Comparison of ENCODE assay signal across 21 mouse cellular contexts in the genomic region with DNA sequence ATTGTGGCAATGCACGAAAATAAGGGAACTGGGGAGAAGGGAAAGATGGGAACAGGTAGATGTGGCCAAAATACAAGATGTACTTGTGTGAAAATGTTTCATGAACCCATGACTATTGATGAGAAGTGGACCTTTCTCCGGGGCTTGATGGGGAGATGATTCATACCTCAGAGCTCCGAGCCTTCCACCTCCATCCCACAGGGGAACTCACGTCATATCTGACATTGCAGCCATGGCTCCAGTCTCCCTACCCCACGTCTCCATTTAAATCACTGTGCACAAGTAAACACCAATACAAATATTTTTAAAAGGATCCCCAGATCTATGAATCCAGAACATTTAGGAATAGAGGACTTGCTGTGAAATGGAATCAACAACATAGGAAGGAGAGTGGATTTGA. TPM values are rescaled to one million over a fixed set of nuclear protein-coding genes. Genes with fewer than 3 reads are reported as not detected.
DNase-seq lines count a peak whose midpoint lies in the region; ATAC-seq and TF ChIP-seq lines count a peak whose summit lies in the region.
"Had no signal": no experiment of that assay in that cellular context is flagged by ENCODE, and none has a peak within 500 bp of the region (broad histone marks: within the 10 kb centered on the region; RNA-seq: fewer than 3 reads in every experiment).

No protein-coding gene starts in this region.

- no peak overlapping the region for H3K4me3 ChIP-seq in layer of hippocampus, adult 2 months
- no peak overlapping the region for H3K4me3 ChIP-seq in forebrain, postnatal 0 days (ENCODE audit: low read depth, low read length)
- no peak overlapping the region for H3K4me3 ChIP-seq in midbrain, postnatal 0 days (ENCODE audit: low read depth, low read length)
- no peak overlapping the region for H3K4me3 ChIP-seq in intestine, postnatal 0 days (ENCODE audit: low read depth, low read length)
- H3K4me3 ChIP-seq: embryonic facial prominence, embryonic 10.5 days; limb, embryonic 15.5 days had no signal

- H3K9ac ChIP-seq in forebrain, postnatal 0 days = no peak overlapping the region; the same call in 1 of the 2 replicates
- no peak overlapping the region for H3K9ac ChIP-seq in midbrain, postnatal 0 days (replicated peaks; ENCODE audit: low read length, poor library complexity, severe bottlenecking)
- H3K9ac ChIP-seq in intestine, postnatal 0 days (ENCODE audit: low read depth, low read length) = no peak overlapping the region
- H3K9ac ChIP-seq: limb, embryonic 15.5 days; liver, postnatal 0 days had no signal

- peak; percentile 17 for ATAC-seq in forebrain, postnatal 0 days
- ATAC-seq in midbrain, postnatal 0 days (ENCODE audit: low FRiP score) = no peak
- ATAC-seq in intestine, postnatal 0 days = no peak
- ATAC-seq: liver, postnatal 0 days had no signal

- DNase-seq in layer of hippocampus, adult 2 months (ENCODE audit: low spot score in 2 of 2) = no peak
- DNase-seq in layer of hippocampus, postnatal 14 days (ENCODE audit: low spot score in 2 of 2) = no peak
- peak; percentile 23 for DNase-seq in brain, adult 2 months (ENCODE audit: low read depth, low spot score)
- DNase-seq in forebrain, postnatal 0 days = peak; percentile 18
- DNase-seq in midbrain, postnatal 0 days (ENCODE audit: low spot score) = no peak
- no peak for DNase-seq in adrenal gland, postnatal 36 days
- DNase-seq: cerebellum, adult 11-12 months; cerebellum, postnatal 36 days; kidney, adult 9 months; kidney, postnatal 36 days; liver, postnatal 0 days; right cerebral cortex, postnatal 25 days had no signal

- WGBS in forebrain, postnatal 0 days = 70% methylated on average over 5 of the region's 5 CpGs
- 44% methylated on average over 5 of the region's 5 CpGs for WGBS in midbrain, postnatal 0 days
- 69% methylated on average over 5 of the region's 5 CpGs for WGBS in intestine, postnatal 0 days

- no peaks in the 10 kb centered on the region for H3K27me3 ChIP-seq in forebrain, postnatal 0 days (ENCODE audit: insufficient read depth, low read length)
- H3K27me3 ChIP-seq in midbrain, postnatal 0 days (ENCODE audit: insufficient read depth, low read length) = no peaks in the 10 kb centered on the region
- no peaks in the 10 kb centered on the region for H3K27me3 ChIP-seq in intestine, postnatal 0 days (replicated peaks; ENCODE audit: control insufficient read depth, insufficient read depth, low read length)
- H3K27me3 ChIP-seq: limb, embryonic 15.5 days had no signal

- H3K4me2 ChIP-seq in forebrain, postnatal 0 days (ENCODE audit: low read depth) = no peak overlapping the region
- H3K4me2 ChIP-seq in midbrain, postnatal 0 days (ENCODE audit: low read depth, low read length, poor library complexity, severe bottlenecking) = peak overlapping the region; percentile 18; the same call in 1 of the 2 replicates
- H3K4me2 ChIP-seq in intestine, postnatal 0 days (replicated peaks; ENCODE audit: low read depth) = no peak overlapping the region
- H3K4me2 ChIP-seq: limb, embryonic 15.5 days had no signal

- H3K9me3 ChIP-seq in forebrain, postnatal 0 days (ENCODE audit: low read length) = no peaks in the 10 kb centered on the region
- H3K9me3 ChIP-seq in midbrain, postnatal 0 days (ENCODE audit: low read length) = no peaks in the 10 kb centered on the region
- H3K9me3 ChIP-seq in intestine, postnatal 0 days (ENCODE audit: control insufficient read depth) = no peaks in the 10 kb centered on the region
- H3K9me3 ChIP-seq: embryonic facial prominence, embryonic 10.5 days; G1E; limb, embryonic 15.5 days had no signal

- TF ChIP-seq CTCF in layer of hippocampus, adult 2 months (conservative IDR thresholded peaks at IDR 0.05) = no peak
- TF ChIP-seq CTCF in forebrain, postnatal 0 days (IDR thresholded peaks at IDR 0.05; ENCODE audit: low read depth) = no peak
- no peak for TF ChIP-seq CTCF in midbrain, postnatal 0 days (IDR thresholded peaks at IDR 0.05)
- no peak for TF ChIP-seq CTCF in intestine, postnatal 0 days (IDR thresholded peaks at IDR 0.05; ENCODE audit: low read depth)

- peak overlapping the region; percentile 58 for H3K27ac ChIP-seq in layer of hippocampus, adult 2 months
- H3K27ac ChIP-seq in forebrain, postnatal 0 days (ENCODE audit: low read depth, low read length) = peak overlapping the region; percentile 82
- peak overlapping the region; percentile 86 for H3K27ac ChIP-seq in midbrain, postnatal 0 days (ENCODE audit: low read depth, low read length)
- no peak overlapping the region for H3K27ac ChIP-seq in intestine, postnatal 0 days (ENCODE audit: low read depth, low read length)
- H3K27ac ChIP-seq: embryonic facial prominence, embryonic 10.5 days; limb, embryonic 15.5 days; stomach, postnatal 0 days had no signal

- no peaks in the 10 kb centered on the region for H3K36me3 ChIP-seq in forebrain, postnatal 0 days (ENCODE audit: insufficient read depth)
- no peaks in the 10 kb centered on the region for H3K36me3 ChIP-seq in midbrain, postnatal 0 days (ENCODE audit: insufficient read depth, low read length)
- H3K36me3 ChIP-seq in intestine, postnatal 0 days (ENCODE audit: control insufficient read depth, insufficient read depth) = no peaks in the 10 kb centered on the region
- H3K36me3 ChIP-seq: embryonic facial prominence, embryonic 10.5 days; G1E; limb, embryonic 15.5 days had no signal

- H3K4me1 ChIP-seq in forebrain, postnatal 0 days (ENCODE audit: insufficient read depth) = peaks cover 3% of the 10 kb centered on the region; the same call in 1 of the 2 replicates
- peaks cover 13% of the 10 kb centered on the region; the same call in 1 of the 2 replicates for H3K4me1 ChIP-seq in midbrain, postnatal 0 days (ENCODE audit: insufficient read depth, low read length)
- H3K4me1 ChIP-seq in intestine, postnatal 0 days (replicated peaks; ENCODE audit: control insufficient read depth, insufficient read depth, low read length) = no peaks in the 10 kb centered on the region
- H3K4me1 ChIP-seq: embryonic facial prominence, embryonic 10.5 days; limb, embryonic 15.5 days had no signal

RNA-seq across cellular contexts. Expression of a gene that starts 29.1 kb away (rescaled TPM):
- 1 to 10 TPM; 3.0 to 4.0 TPM for total RNA-seq in layer of hippocampus, adult 2 months (2021)
- 1 to 10 TPM; 4.7 to 4.9 TPM for total RNA-seq in layer of hippocampus, postnatal 14 days (2021)
- 1.6 and 3.2 TPM in 2 replicates for total RNA-seq in forebrain, postnatal 0 days (2014; rRNA removed)
- polyA plus RNA-seq in forebrain, postnatal 0 days (2015; fragmentation: Nextera tagmentation; extraction: Ambion mirVana) = 1.1 and 3.1 TPM in 2 replicates
- 3.7 and 4.3 TPM in 2 replicates for total RNA-seq in midbrain, postnatal 0 days (2014; rRNA removed)
- 4.2 and 4.8 TPM in 2 replicates for polyA plus RNA-seq in midbrain, postnatal 0 days (2015; fragmentation: Nextera tagmentation; extraction: Ambion mirVana)
- polyA plus RNA-seq in intestine, postnatal 0 days (2015; fragmentation: Nextera tagmentation; extraction: Ambion mirVana) = 0.30 and 0.38 TPM in 2 replicates
- total RNA-seq in adrenal gland, postnatal 36 days (2021) = 1 to 10 TPM; 2.2 to 2.7 TPM
- total RNA-seq: G1E; granulocyte monocyte progenitor cell, adult 5-6 weeks; hematopoietic stem cell, adult 5-6 weeks; megakaryocyte-erythroid progenitor cell, adult 5-6 weeks had no signal
- polyA plus RNA-seq: embryonic facial prominence, embryonic 10.5 days; G1E; liver, postnatal 0 days; neural tube, embryonic 11.5 days had no signal

Comparison
In these comparisons a context has a peak if more than half of its experiments do, and no peak if none do; other contexts are left out.
1. DNase-seq: peak in brain, adult 2 months (single experiment) and forebrain, postnatal 0 days (single experiment); none in layer of hippocampus, adult 2 months (0 of 2), layer of hippocampus, postnatal 14 days (0 of 2), midbrain, postnatal 0 days (single experiment) and adrenal gland, postnatal 36 days (0 of 2).